Mouse (Mus musculus) intestine, embryonic 15.5 days (tissue): ENCODE results near the gene Guca2b. TPM values are rescaled to one million over a fixed set of nuclear protein-coding genes. Genes with fewer than 3 reads are reported as not detected.
"Not testable (repeated sequence)": the region's sequence is repeated elsewhere in the genome, so short reads cannot be mapped to it uniquely, and the experiment has no call there.

Experiments
- ATAC-seq: fragments of 200-750 bp; cut with Nextera tagmentation; 2 replicates; pipeline ENCODE4 v1.8.0; 2017; ENCODE audit warnings: moderate TSS enrichment, moderate library complexity
- H3K27ac ChIP-seq: fragments of 300-500 bp; sonication (generic); 2 replicates; pipeline ENCODE4 v1.5.1; 2015; ENCODE audit warnings: mild to moderate bottlenecking, inconsistent platforms
- H3K27me3 ChIP-seq: fragments of 300-500 bp; sonication (generic); replicated peaks from 2 replicates; pipeline ENCODE4 v1.6.1; 2015; ENCODE audit warnings: inconsistent platforms
- H3K36me3 ChIP-seq: fragments of 300-500 bp; sonication (generic); 2 replicates; pipeline ENCODE4 v1.6.1; 2015; ENCODE audit warnings: inconsistent platforms
- H3K4me1 ChIP-seq: fragments of 300-500 bp; sonication (generic); replicated peaks from 2 replicates; pipeline ENCODE4 v1.6.1; 2015; ENCODE audit warnings: inconsistent platforms
- H3K4me2 ChIP-seq: fragments of 300-500 bp; sonication (generic); replicated peaks from 2 replicates; pipeline ENCODE4 v1.6.1; 2015; ENCODE audit warnings: mild to moderate bottlenecking, inconsistent platforms
- H3K4me3 ChIP-seq: fragments of 300-500 bp; sonication (generic); replicated peaks from 2 replicates; pipeline ENCODE4 v1.5.1; 2015; ENCODE audit warnings: inconsistent platforms
- H3K9ac ChIP-seq: fragments of 300-500 bp; sonication (generic); 2 replicates; pipeline ENCODE4 v1.6.1; 2015; ENCODE audit warnings: inconsistent platforms
- H3K9me3 ChIP-seq: fragments of 300-500 bp; sonication (generic); 2 replicates; pipeline ENCODE4 v1.6.1; 2016; ENCODE audit warnings: inconsistent platforms
- WGBS: fragments of 180-500 bp; shearing (Covaris S2); methylation state at CpG from one replicate; pipeline ENCODE4 v1.1.7; 2015; 5-methylcytosine and 5-hydroxymethylcytosine counted together
- polyA plus RNA-seq: library from polyadenylated mRNA; unstranded; fragments of >200 nt; fragmentation: Nextera tagmentation; extraction: Ambion mirVana; gene quantifications from 2 replicates; pipeline ENCODE4 v1.2.1, GENCODE M21; 2015

The Guca2b gene
- polyA plus RNA-seq, 1 experiment from 2014 or later, result 37.5 TPM

DNA sequence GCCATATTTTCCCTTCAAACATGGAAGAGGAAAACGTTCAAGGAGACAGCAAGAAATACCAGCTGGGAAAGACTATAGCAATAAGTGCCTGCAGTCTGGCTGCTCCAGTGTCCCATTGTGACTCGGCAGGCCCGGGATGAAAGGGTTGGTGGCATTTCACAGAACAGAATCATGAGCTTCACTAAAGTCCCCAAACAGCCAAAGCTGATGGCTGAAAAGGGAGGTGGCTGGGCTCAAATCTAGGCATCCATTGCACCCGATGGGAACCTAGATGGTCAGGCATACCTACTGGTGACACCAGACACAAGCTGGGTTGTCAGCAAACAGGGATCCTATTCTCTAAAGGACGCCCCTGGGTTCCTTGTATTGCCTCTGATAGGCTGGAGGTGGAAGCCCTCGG is 20.8 kb downstream of the Guca2b start:
- Histone ChIP-seq H3K4me3 (no peak overlapping the region), H3K27me3 (no peaks in the 10 kb centered on the region), H3K4me2 (no peak overlapping the region), H3K9me3 (no peaks in the 10 kb centered on the region), H3K27ac (no peak overlapping the region), H3K9ac (no peak overlapping the region), H3K4me1 (no peaks in the 10 kb centered on the region), H3K36me3 (no peaks in the 10 kb centered on the region)
- no peak for ATAC-seq
- 80% methylated on average over 6 of the region's 6 CpGs for WGBS

DNA sequence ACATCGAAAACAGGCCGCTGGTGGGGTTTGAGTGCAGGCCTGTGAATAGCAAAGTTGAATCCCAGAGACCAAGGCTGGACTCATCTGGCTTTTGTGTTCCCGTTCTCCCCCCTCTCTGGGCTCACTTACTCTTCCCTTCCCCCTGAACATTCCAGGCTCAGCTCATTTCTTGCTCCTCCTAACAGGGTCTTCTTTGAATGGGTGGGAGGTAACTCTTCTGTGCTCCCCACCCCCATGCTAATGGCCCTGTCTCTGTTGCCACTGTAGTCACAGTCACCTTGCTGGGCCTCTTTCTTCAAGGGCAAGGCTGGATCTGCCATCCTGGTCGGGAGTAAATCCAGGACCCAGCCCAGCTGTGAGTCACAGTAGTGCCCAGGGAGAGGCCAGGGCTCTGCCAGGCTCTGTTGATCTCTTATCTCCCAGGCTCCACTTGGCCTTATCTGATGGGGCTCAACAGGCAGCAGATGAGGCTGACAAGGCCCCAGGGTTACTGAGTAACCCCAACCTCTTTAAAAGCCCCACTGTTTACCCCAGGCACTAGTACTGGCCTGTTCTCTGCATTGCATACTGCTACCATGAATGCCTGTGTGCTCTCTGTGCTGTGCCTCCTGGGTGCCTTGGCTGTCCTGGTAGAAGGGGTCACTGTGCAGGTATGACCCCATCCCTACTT is 21.4 kb downstream of the Guca2b start, which contains the start of gene Guca2a:
Gene Guca2a (plus strand): TSS at position 529 of the 670 bp plus-strand sequence.
- no peaks in the 10 kb centered on the region for H3K4me1 ChIP-seq
- H3K9ac ChIP-seq, result no peak within 1 kb of the TSS
- 62% methylated on average over 4 of the region's 4 CpGs for WGBS
- H3K4me2 ChIP-seq, result no peak within 1 kb of the TSS
- no peaks in the 10 kb centered on the region for H3K9me3 ChIP-seq
- H3K27me3 ChIP-seq, result no peaks in the 10 kb centered on the region
- H3K27ac ChIP-seq, result peak within 1 kb of the TSS; percentile 51
- no peak within 1 kb of the TSS for H3K4me3 ChIP-seq
- ATAC-seq, result peak; percentile 82
- H3K36me3 ChIP-seq, result no peaks in the 10 kb centered on the region

DNA sequence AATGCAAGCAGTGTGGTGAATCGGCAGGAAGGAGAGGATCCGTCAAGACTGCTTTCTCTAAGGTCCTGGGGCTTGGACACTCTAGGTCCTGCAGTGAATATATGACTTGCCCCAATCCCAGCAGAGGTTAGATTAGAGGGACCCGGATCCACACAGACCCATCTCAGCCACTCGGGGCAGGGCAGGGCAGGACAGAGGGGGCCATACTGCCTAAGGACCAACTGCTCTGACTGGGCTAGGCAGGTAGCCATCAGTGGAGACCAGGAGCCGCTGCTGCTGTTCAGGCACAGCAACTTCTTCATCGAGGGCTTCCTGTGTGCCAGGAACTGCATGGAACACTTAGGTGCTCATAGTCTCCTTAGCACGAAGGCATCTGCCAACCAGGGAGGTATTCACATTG is 22.0 kb downstream of the Guca2b start:
- peak overlapping the region; percentile 51 for H3K27ac ChIP-seq
- H3K27me3 ChIP-seq, result no peaks in the 10 kb centered on the region
- no peak overlapping the region for H3K4me3 ChIP-seq
- H3K9me3 ChIP-seq, result no peaks in the 10 kb centered on the region
- ATAC-seq, result no peak
- no peaks in the 10 kb centered on the region for H3K4me1 ChIP-seq
- no peak overlapping the region for H3K4me2 ChIP-seq
- no peaks in the 10 kb centered on the region for H3K36me3 ChIP-seq
- no peak overlapping the region for H3K9ac ChIP-seq
- WGBS, result 78% methylated on average over 7 of the region's 7 CpGs

DNA sequence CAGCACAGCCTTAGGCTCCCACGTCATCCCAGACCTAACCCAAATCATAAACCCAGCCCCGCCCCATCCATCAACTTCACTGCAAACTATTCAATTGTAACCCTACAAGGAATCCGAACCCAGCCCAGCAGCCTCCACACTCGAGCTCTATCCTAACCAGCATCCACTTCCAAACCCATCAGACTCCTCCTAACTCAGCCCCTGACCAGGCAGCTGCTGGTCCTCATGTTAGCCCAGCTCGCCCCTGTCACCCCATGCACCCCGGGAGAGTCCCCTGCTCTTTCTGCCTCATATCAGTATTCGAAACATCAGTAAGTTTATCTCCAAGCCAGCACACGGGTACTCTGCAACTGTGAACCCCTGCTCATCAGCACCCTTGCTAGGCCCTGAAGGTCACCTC is 23.1 kb downstream of the Guca2b start:
- no peaks in the 10 kb centered on the region for H3K36me3 ChIP-seq
- 75% methylated on average over 8 of the region's 8 CpGs for WGBS

DNA sequence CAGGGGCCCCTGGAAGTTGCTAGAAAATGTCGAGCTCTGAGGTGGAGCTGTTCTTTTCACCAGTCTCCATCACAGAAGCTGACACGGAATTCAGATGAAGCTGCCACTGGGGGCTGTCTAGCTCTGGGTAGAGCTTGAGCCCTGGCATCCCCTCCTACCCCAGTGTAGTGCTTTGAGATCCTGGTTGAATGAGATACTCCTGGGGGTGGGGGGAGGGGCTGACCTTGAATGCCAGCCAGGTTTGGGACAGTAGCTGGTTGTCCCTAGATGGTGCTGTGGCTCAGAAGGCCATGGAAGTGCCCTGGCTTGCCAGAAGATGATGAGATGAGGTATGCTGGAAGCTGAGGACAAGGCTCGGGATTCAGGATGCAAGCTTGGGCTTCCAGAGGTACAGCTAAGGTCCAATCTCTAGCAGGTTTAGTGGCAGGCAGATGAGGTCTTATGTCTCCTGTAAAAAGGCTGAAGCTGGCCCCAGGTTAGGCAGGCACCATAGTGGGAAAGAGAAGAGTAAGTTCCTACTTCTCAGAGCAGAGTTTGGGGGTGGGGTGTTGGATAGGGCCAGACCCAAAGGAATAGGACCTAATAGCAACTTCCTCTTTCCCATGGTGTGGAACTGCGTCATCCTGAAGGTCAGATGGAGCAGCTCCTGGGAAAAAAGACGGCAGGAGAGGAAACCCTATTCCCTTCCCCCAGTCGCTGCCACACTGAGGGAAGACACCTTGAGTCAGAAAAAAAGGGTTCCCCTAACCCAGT is 23.7 kb downstream of the Guca2b start:
- Histone ChIP-seq H3K9me3 (no peaks in the 10 kb centered on the region), H3K4me1 (no peaks in the 10 kb centered on the region), H3K9ac (no peak overlapping the region), H3K36me3 (no peaks in the 10 kb centered on the region), H3K4me2 (no peak overlapping the region), H3K27me3 (no peaks in the 10 kb centered on the region), H3K4me3 (no peak overlapping the region), H3K27ac (no peak overlapping the region)
- WGBS, result 55% methylated on average over 6 of the region's 6 CpGs
- no peak for ATAC-seq

More for the DNA sequence above, 23.1 kb downstream of the Guca2b start:
- no peaks in the 10 kb centered on the region for H3K27me3 ChIP-seq
- no peak overlapping the region for H3K4me2 ChIP-seq
- H3K4me3 ChIP-seq, result no peak overlapping the region
- no peaks in the 10 kb centered on the region for H3K4me1 ChIP-seq
- ATAC-seq, result no peak
- H3K9ac ChIP-seq, result no peak overlapping the region
- H3K27ac ChIP-seq, result no peak overlapping the region
- no peaks in the 10 kb centered on the region for H3K9me3 ChIP-seq

DNA sequence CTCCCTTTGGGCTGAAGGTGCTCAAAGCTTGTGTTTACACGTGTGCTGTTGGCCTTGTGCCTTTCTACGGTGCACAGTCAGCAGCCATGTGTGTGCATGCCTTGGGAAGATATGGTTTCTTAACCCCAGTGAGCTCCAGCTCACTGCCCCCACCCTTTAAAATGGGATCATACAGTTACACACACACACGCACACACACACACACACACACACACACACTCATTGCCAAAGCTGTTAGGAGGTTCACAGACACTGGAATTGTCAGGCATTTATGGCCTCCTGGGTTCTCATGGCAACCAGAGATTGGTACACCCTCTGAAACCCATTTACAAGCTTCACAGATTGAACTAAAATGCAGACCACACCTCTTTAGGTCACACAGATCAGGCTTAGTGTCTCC is 24.8 kb downstream of the Guca2b start:
- Histone ChIP-seq H3K9me3 (no peaks in the 10 kb centered on the region), H3K4me2 (no peak overlapping the region), H3K9ac (no peak overlapping the region), H3K27me3 (no peaks in the 10 kb centered on the region), H3K4me1 (no peaks in the 10 kb centered on the region), H3K27ac (no peak overlapping the region), H3K36me3 (0 out of 2 replicates have a peak, but pooled peaks cover 4% of the 10 kb centered on the region), H3K4me3 (no peak overlapping the region)
- WGBS, result 59% methylated on average over 3 of the region's 3 CpGs
- no peak for ATAC-seq

DNA sequence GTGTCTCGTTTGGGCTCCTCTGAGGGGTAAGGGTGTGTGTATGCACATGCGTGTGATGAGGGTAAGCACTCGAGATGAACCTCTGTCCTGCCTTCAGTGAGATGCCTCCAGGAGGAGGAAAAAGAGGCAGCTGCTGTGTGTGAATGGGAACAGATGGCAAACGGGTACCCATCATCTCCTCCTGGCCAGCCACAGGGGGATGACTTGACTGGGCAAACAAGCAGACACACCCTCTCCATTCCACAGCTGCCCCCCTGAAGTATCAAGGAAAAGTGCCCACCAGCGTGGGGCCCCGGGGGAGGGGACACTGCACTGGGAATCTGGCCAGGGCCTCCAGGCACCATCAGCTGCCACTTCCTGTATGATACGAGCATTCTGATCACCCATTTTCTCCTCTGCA is 25.4 kb downstream of the Guca2b start:
- Histone ChIP-seq H3K9me3 (no peaks in the 10 kb centered on the region), H3K4me3 (no peak overlapping the region), H3K4me2 (no peak overlapping the region), H3K27me3 (no peaks in the 10 kb centered on the region), H3K36me3 (0 out of 2 replicates have a peak, but pooled peaks cover 4% of the 10 kb centered on the region), H3K9ac (no peak overlapping the region), H3K4me1 (no peaks in the 10 kb centered on the region), H3K27ac (no peak overlapping the region)
- no peak for ATAC-seq
- WGBS, result 71% methylated on average over 7 of the region's 7 CpGs

DNA sequence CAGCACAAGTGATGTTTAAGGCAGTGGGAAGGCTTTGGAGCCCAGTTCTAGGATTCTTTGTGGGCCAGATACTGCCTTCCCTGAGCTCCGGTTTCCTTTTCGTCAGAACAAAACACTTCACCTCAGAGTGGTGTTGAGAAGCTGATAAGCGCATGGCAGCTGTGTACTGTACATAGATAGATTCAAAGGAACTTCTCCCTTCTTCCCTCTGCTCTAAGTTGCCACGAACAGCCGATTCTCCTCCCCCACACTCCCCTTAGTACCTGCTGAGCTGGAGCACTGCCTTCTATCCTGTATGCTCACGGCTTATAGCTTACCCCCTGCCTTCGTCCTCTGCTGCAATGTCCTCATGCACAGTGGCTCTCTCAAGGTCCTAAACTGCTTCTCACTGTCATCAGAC is 26.0 kb downstream of the Guca2b start:
- Histone ChIP-seq H3K9me3 (no peaks in the 10 kb centered on the region), H3K4me1 (no peaks in the 10 kb centered on the region), H3K36me3 (0 out of 2 replicates have a peak, but pooled peaks cover 4% of the 10 kb centered on the region), H3K27me3 (no peaks in the 10 kb centered on the region), H3K4me3 (no peak overlapping the region), H3K27ac (peak overlapping the region; percentile 78; the same call in 1 of the 2 replicates), H3K9ac (no peak overlapping the region), H3K4me2 (no peak overlapping the region)
- ATAC-seq, result no peak
- WGBS, result 67% methylated on average over 7 of the region's 7 CpGs

DNA sequence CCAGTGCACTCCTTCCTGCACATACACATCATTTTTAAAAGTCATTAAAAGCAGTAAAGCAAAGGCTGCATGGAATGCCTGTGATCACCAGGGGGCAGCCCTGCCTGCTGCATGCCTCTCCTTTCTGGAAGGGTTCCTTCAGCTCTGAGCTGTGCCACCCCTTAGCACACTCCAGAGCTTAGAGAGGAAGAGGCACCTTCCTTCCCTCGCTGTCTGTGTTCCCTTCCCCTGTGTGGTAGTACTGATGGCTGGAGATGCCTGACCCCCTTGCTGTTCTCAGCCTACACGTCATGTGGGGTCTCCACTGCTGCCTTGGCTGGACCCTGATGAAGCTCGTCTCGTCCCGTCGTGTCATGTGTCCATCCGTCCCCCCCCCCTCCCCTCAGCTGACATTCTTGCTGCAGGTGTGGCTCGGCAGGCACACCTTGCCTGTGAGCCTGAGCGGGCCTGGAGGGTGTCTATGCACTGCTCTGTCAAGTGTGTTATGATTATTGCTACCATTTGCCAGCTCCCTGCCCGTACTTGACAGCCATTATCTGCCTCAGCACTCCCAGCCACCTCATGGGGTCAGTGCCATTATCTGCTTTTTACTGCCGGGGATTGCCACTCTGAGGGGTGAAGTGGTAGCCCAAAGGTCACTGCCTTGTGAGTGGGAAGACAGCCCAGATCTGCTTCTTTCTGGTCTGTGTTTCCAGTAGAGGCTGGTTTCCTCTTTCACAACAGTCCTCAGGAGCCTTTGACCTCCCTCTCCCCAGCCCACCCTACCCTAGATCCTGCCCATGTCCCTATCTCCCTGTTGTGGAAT is 27.4 kb downstream of the Guca2b start:
- no peak overlapping the region for H3K4me3 ChIP-seq
- H3K9me3 ChIP-seq, result no peaks in the 10 kb centered on the region
- peak overlapping the region; percentile 78 for H3K27ac ChIP-seq
- no peak overlapping the region for H3K9ac ChIP-seq
- no peaks in the 10 kb centered on the region for H3K27me3 ChIP-seq
- H3K4me2 ChIP-seq, result peak overlapping the region; percentile 38
- H3K4me1 ChIP-seq, result no peaks in the 10 kb centered on the region
- 0 out of 2 replicates have a peak, but pooled peaks cover 4% of the 10 kb centered on the region for H3K36me3 ChIP-seq
- ATAC-seq, result peak; percentile 89
- whole genome bisulfite sequencing, result 31% methylated on average over 11 of the region's 11 CpGs

DNA sequence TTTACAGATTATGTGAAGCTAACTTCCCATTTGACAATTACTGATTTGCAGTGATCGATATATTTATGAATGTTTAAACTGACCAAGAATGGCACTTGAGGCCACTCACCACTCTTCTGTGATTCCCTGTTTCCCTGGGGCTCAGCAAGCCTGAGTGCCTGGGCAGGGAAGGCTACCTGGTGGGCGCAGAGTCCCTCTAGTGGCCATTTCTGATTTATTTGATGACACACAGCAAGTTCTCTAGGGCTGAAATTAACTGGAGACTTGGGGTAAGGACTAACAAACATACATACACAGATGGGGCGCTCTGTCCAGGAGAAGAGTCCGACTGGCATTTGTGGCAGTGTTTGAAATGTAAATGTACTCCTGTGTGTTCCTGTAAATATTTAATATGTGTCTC is 30.4 kb downstream of the Guca2b start:
- H3K9me3 ChIP-seq, H3K4me2 ChIP-seq, H3K4me3 ChIP-seq, H3K27ac ChIP-seq, H3K27me3 ChIP-seq, H3K36me3 ChIP-seq, H3K4me1 ChIP-seq, H3K9ac ChIP-seq, ATAC-seq: not testable (repeated sequence)
- WGBS, result 75% methylated on average over 4 of the region's 4 CpGs

DNA sequence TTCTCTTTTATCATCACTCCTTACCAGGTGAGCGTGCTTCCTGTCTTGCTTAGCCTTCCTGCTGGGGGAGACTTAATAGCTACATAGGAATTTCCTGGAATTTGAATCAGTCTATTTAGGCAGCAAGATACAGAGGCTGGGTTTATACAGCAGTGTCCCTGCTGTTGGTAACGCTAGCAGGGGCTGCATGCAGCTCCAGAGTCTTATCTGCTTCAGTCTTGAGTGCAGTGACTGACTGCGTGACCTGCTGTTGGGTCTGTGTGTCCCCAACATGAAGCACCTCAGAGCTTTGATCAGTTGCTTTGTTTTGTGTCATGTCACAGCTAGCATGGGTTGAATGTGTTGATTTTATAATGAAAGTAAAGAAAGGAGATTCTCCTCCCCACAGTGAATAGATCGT is 31.4 kb downstream of the Guca2b start:
- H3K27me3 ChIP-seq, result no peaks in the 10 kb centered on the region
- H3K4me3 ChIP-seq, result no peak overlapping the region
- no peaks in the 10 kb centered on the region for H3K4me1 ChIP-seq
- ATAC-seq, result no peak
- H3K4me2 ChIP-seq, result no peak overlapping the region
- H3K27ac ChIP-seq, result no peak overlapping the region
- H3K9me3 ChIP-seq, result no peaks in the 10 kb centered on the region
- peaks cover 15% of the 10 kb centered on the region for H3K36me3 ChIP-seq
- no peak overlapping the region for H3K9ac ChIP-seq
- WGBS, result 87% methylated on average over 4 of the region's 4 CpGs

DNA sequence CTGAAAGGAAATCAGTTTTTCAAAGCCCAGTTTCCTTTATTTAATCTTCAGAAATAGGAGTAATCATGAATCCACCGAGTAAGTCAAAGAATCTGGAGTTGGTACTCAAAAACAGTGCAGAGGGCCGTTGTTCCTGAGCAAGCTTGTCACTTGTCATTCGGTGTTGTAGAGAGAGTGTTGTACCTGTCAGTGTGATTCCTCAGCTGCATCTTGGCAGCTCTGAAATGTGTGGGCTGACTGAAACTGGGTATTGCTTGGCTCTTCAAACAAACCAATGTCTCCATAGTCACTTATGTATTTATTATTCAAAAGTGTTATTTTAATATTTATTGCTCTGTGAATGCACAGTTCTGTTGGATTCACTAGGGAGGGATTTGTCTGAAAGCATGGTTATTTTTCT is 31.9 kb downstream of the Guca2b start:
- H3K36me3 ChIP-seq, result peaks cover 17% of the 10 kb centered on the region

More for the DNA sequence above, 31.9 kb downstream of the Guca2b start:
- WGBS, result 90% methylated on average over 3 of the region's 3 CpGs
- no peak overlapping the region for H3K4me3 ChIP-seq
- no peak overlapping the region for H3K4me2 ChIP-seq
- no peak for ATAC-seq
- no peaks in the 10 kb centered on the region for H3K9me3 ChIP-seq
- H3K9ac ChIP-seq, result no peak overlapping the region
- no peaks in the 10 kb centered on the region for H3K27me3 ChIP-seq
- no peaks in the 10 kb centered on the region for H3K4me1 ChIP-seq
- H3K27ac ChIP-seq, result no peak overlapping the region
